Mouse (Mus musculus) lung, postnatal 0 days (tissue): ENCODE results near the gene Lpp. TPM values are rescaled to one million over a fixed set of nuclear protein-coding genes. Genes with fewer than 3 reads are reported as not detected.

Source experiments
- ATAC-seq: fragments of 200-750 bp; cut with Nextera tagmentation; 2 replicates; pipeline ENCODE4 v1.8.0; 2017; ENCODE audit warnings: moderate library complexity
- DNase-seq: peaks from one replicate; pipeline ENCODE4 v3.0.0-alpha.2; 2016; ENCODE audit warnings: low spot score
- H3K27ac ChIP-seq: fragments of 300-500 bp; sonication (generic); 2 replicates; pipeline ENCODE4 v1.5.1; 2014; ENCODE audit warnings: antibody characterized with exemption, mild to moderate bottlenecking, low read length, mixed read lengths
- H3K27me3 ChIP-seq: fragments of 300-500 bp; sonication (generic); replicated peaks from 2 replicates; pipeline ENCODE4 v1.6.1; 2014; ENCODE audit warnings: low read length, mixed read lengths; ENCODE audit not compliant: insufficient read depth
- H3K36me3 ChIP-seq: fragments of 300-500 bp; sonication (generic); 2 replicates; pipeline ENCODE4 v1.6.1; 2014; ENCODE audit warnings: low read length, mixed read lengths; ENCODE audit not compliant: insufficient read depth
- H3K4me1 ChIP-seq: fragments of 300-500 bp; sonication (generic); 2 replicates; pipeline ENCODE4 v1.6.1; 2014; ENCODE audit warnings: antibody characterized with exemption, low read depth, low read length, mixed read lengths; ENCODE audit not compliant: insufficient read depth
- H3K4me2 ChIP-seq: fragments of 300-500 bp; sonication (generic); replicated peaks from 2 replicates; pipeline ENCODE4 v1.6.1; 2014; ENCODE audit warnings: low read depth, mild to moderate bottlenecking, low read length, moderate library complexity, mixed read lengths
- H3K4me3 ChIP-seq: fragments of 300-500 bp; sonication (generic); 2 replicates; pipeline ENCODE4 v1.5.1; 2014; ENCODE audit warnings: low read depth, low read length
- H3K9ac ChIP-seq: fragments of 300-500 bp; sonication (generic); replicated peaks from 2 replicates; pipeline ENCODE4 v1.6.1; 2014; ENCODE audit warnings: low read depth, mild to moderate bottlenecking
- H3K9me3 ChIP-seq: fragments of 300-500 bp; sonication (generic); 2 replicates; pipeline ENCODE4 v1.6.1; 2016; ENCODE audit warnings: low read length, mixed read lengths
- CTCF ChIP-seq: IDR thresholded peaks from 2 replicates; pipeline ENCODE4 v1.5.1; 2016; ENCODE audit warnings: antibody characterized with exemption, mild to moderate bottlenecking
- EP300 ChIP-seq: IDR thresholded peaks from 2 replicates; pipeline ENCODE4 v1.6.1; 2016; ENCODE audit warnings: antibody characterized with exemption, mild to moderate bottlenecking, control low read depth
- WGBS: fragments of 180-500 bp; shearing (Covaris S2); extraction: QIAGEN DNeasy Blood & Tissue Kit; methylation state at CpG from one replicate; pipeline ENCODE4 v1.1.7; 2014; 5-methylcytosine and 5-hydroxymethylcytosine counted together
- polyA plus RNA-seq: library from polyadenylated mRNA; unstranded; fragments of >200 nt; fragmentation: Nextera tagmentation; extraction: Ambion mirVana; gene quantifications from 2 replicates; pipeline ENCODE4 v1.2.1, GENCODE M21; 2015

The Lpp gene
- polyA plus RNA-seq, 1 experiment from 2014 or later = 36.8 TPM

DNA sequence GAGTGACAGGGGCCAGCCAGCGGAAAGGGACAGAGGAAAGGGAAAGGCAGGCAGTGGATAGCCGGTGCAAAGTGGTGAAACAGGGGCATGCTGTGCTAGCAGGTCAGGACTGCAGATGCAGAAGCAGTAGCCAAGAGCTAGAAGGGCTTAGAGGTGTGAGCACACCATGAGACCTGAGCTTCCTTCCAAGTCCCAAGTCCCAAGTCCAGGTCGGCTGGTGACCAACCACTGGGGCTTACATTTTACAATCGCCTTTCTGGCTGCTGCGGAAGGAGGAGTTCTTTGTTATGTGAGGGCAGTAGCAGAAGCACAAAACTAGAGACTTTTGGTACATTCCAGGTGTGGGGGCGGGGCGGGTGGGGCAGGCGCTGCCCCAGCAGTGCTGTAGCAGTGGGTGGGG lies 56.5 kb downstream of the Lpp start:
- H3K27me3 ChIP-seq = no peaks in the 10 kb centered on the region
- 0 out of 2 replicates have a peak overlapping the region, but pooled peaks have one; percentile 10 for H3K27ac ChIP-seq
- ATAC-seq = no peak
- H3K9ac ChIP-seq = no peak overlapping the region
- 0 out of 2 replicates have a peak overlapping the region, but pooled peaks have one; percentile 17 for H3K4me2 ChIP-seq
- no peaks in the 10 kb centered on the region for H3K9me3 ChIP-seq
- no peaks in the 10 kb centered on the region for H3K36me3 ChIP-seq
- no peak overlapping the region for H3K4me3 ChIP-seq
- peaks cover 15% of the 10 kb centered on the region for H3K4me1 ChIP-seq
- no peak for DNase-seq
- no peak for TF ChIP-seq CTCF
- TF ChIP-seq EP300 = no peak
- WGBS = 21% methylated on average over 6 of the region's 8 CpGs

DNA sequence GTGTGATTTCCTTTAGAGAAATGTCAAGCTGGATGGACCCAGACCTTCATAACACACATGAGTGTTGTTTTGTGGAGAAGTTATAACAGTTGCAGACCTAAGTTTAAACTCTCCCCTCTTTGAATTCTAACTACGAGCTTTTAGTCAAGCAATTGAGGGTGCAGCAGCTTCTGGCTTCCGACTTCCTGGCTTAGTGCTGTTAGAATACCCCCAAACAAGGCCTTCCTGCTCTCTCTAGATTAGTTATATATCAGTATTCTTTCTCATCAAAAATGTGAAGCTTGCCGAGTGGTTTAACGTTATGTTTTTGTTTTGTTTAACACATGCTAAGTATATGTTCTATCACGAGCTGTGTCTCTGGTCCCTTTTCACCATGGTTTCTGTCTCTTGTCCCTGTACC lies 56.9 kb downstream of the Lpp start:
- Histone ChIP-seq H3K27me3 (no peaks in the 10 kb centered on the region), H3K36me3 (no peaks in the 10 kb centered on the region), H3K4me1 (peaks cover 16% of the 10 kb centered on the region), H3K4me2 (0 out of 2 replicates have a peak overlapping the region, but pooled peaks have one; percentile 17), H3K27ac (no peak overlapping the region), H3K9me3 (no peaks in the 10 kb centered on the region), H3K9ac (no peak overlapping the region), H3K4me3 (no peak overlapping the region)
- TF ChIP-seq CTCF (no peak), EP300 (no peak)
- DNase-seq (no peak), ATAC-seq (no peak)
- WGBS = 40% methylated on average over 5 of the region's 5 CpGs

DNA sequence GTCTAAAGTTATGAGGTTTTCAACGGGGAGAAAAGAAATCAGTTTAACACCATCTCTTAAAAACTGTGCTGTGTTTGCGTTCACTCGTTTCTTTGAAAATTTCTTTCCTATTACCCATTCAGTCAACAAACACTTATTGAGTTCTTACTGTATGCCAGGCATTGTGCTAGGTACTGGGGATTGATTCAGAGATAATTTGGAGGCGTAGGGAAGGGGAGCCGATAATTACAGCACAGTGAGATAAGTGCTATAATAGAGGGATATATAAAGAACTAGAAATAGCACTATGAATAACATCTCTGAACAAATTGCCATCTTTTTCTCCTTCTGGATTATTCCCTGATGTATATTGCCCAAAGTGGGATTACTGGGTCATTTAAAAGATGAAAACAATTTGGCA lies 57.8 kb downstream of the Lpp start:
- Histone ChIP-seq H3K27ac (no peak overlapping the region), H3K4me2 (no peak overlapping the region), H3K4me1 (peaks cover 16% of the 10 kb centered on the region), H3K9ac (no peak overlapping the region), H3K27me3 (no peaks in the 10 kb centered on the region), H3K4me3 (no peak overlapping the region), H3K9me3 (no peaks in the 10 kb centered on the region), H3K36me3 (no peaks in the 10 kb centered on the region)
- 66% methylated on average over 5 of the region's 5 CpGs for WGBS
- TF ChIP-seq CTCF (no peak), EP300 (no peak)
- ATAC-seq (no peak), DNase-seq (no peak)

DNA sequence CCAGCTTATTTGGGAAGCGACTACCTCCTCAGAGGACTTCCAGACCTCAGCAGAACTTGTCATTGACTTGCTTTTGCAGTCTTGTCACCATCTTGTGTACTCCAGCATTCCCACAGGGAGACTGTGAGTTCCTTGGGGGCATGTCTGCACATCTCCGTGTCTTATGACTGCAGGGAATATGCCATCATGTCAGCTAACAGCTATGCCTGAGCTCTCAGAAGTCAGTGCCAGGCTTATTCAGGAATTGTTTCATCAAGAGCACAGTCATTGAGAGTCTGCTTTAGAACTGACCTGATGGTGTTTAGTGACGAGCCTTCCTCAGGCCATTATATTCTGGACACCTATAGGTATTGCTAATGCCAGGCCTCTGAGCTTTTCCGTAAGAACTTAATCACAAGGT lies 60.2 kb downstream of the Lpp start:
- 68% methylated on average over 4 of the region's 4 CpGs for WGBS
- H3K36me3 ChIP-seq = no peaks in the 10 kb centered on the region
- no peak overlapping the region; the same call in 1 of the 2 replicates for H3K27ac ChIP-seq
- no peak overlapping the region for H3K4me3 ChIP-seq
- 0 out of 2 replicates have a peak, but pooled peaks have one; percentile 36 for ATAC-seq
- no peak for DNase-seq
- H3K27me3 ChIP-seq = no peaks in the 10 kb centered on the region
- H3K9ac ChIP-seq = no peak overlapping the region
- H3K4me1 ChIP-seq = peaks cover 12% of the 10 kb centered on the region
- no peak overlapping the region for H3K4me2 ChIP-seq
- H3K9me3 ChIP-seq = no peaks in the 10 kb centered on the region
- TF ChIP-seq EP300 (no peak), CTCF (no peak)

DNA sequence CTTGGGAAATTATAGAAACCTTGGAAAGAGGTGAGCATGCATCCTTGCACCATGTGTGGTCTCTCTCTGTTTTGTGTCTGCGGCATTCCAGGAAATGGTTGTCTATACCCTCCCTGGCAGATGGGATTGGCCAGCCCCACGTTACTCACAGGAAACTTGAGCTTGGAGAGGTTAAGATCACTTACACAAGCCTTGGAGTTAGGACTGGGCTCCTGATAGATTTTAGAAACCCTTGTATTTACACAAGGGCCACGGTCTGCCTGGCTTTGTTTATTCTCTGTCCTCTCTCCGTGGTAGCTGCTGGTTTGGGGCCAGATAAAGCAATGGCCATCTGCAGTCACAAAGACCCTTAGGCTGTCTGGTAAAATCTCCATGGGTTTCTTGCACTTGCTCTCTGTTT lies 61.2 kb downstream of the Lpp start:
- DNase-seq = peak; percentile 66
- no peaks in the 10 kb centered on the region for H3K27me3 ChIP-seq
- no peak overlapping the region for H3K4me3 ChIP-seq
- H3K9ac ChIP-seq = no peak overlapping the region
- no peak overlapping the region for H3K4me2 ChIP-seq
- H3K4me1 ChIP-seq = peaks cover 9% of the 10 kb centered on the region
- no peak for TF ChIP-seq EP300
- TF ChIP-seq CTCF = no peak
- WGBS = 4% methylated on average over 4 of the region's 4 CpGs
- peak overlapping the region; percentile 54; the same call in 1 of the 2 replicates for H3K27ac ChIP-seq
- no peaks in the 10 kb centered on the region for H3K9me3 ChIP-seq
- H3K36me3 ChIP-seq = no peaks in the 10 kb centered on the region
- ATAC-seq = peak; percentile 67

DNA sequence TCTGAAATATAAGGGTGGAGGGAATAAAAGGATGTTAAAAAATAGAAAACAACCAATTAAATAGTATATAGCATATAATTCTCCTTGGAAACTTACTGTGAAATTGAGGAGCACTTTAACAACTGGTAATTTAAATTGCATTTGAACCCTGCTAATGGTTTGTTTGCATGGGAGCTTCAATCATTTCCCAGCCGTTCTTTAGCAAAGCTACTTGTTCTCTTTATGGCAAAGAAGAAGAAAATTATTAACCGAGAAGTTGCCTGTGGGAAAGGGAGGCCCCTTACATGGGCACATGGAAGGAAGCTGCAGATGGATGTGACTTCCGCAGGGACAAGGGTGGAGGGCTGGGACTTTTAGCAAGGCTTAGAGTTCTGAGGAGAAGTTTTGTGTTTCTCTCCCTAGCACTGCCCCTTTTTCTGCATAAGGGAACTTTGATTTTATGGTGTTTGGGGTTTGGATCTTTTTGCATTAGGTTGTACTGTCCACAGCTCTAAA lies 62.1 kb downstream of the Lpp start:
- Histone ChIP-seq H3K27ac (no peak overlapping the region), H3K9ac (no peak overlapping the region), H3K4me1 (peaks cover 10% of the 10 kb centered on the region; the same call in 1 of the 2 replicates), H3K27me3 (no peaks in the 10 kb centered on the region), H3K4me3 (no peak overlapping the region), H3K9me3 (no peaks in the 10 kb centered on the region), H3K4me2 (no peak overlapping the region), H3K36me3 (no peaks in the 10 kb centered on the region)
- TF ChIP-seq CTCF (no peak), EP300 (no peak)
- DNase-seq = no peak
- 43% methylated on average over 3 of the region's 3 CpGs for WGBS
- ATAC-seq = no peak

DNA sequence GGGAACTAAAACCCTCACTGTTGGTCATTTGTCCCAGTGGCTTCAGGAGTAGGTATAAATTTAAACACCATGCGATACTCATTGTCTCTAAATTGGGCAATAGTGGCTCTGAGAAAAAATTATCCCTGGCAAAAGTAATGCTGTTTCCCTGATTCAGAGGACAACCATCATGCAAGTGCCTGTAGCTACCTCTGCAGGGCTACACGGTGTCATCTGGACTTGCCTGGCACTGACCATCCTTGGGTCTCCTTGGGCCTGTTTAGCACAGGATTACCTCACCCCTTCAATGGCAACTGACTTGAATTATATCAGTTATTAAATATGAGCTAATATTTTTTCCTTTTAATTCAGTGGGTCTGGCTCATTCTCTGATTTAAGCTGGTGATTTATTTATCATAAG lies 70.5 kb downstream of the Lpp start:
- Histone ChIP-seq H3K9ac (no peak overlapping the region), H3K27ac (no peak overlapping the region), H3K4me1 (peaks cover 4% of the 10 kb centered on the region; the same call in 1 of the 2 replicates), H3K4me2 (no peak overlapping the region), H3K4me3 (no peak overlapping the region), H3K27me3 (no peaks in the 10 kb centered on the region), H3K36me3 (no peaks in the 10 kb centered on the region), H3K9me3 (no peaks in the 10 kb centered on the region)
- DNase-seq = no peak
- ATAC-seq = no peak
- WGBS = 87% methylated on average over 2 of the region's 2 CpGs
- TF ChIP-seq CTCF = no peak
- TF ChIP-seq EP300 = no peak
